Mouse (Mus musculus): ENCODE measurements around the gene Arhgap31.
A peak's percentile ranks its signal among the peaks of the same experiment; 100 is the strongest.

Arhgap31 gene

GRCm38 (mm10) chr16:38649431-38649827 is 63.6 kb downstream of the Arhgap31 start:
- DNase-seq, result no peak

GRCm38 (mm10) chr16:38648783-38649430 is 64.2 kb downstream of the Arhgap31 start:
- no peak for DNase-seq

- DNase-seq, result no peak
These were observed 64.9 kb downstream of the Arhgap31 start for GRCm38 (mm10) chr16:38648155-38648554.

- no peak for DNase-seq
These were observed 68.6 kb downstream of the Arhgap31 start for GRCm38 (mm10) chr16:38644455-38644854.

- DNase-seq, result no peak
These were observed 76.0 kb downstream of the Arhgap31 start for GRCm38 (mm10) chr16:38637085-38637484.

- DNase-seq, result no peak
These were observed 76.4 kb downstream of the Arhgap31 start for GRCm38 (mm10) chr16:38636682-38637081.

GRCm38 (mm10) chr16:38635833-38636390 is 77.2 kb downstream of the Arhgap31 start:
- no peak for DNase-seq

- peak; percentile 64 to 86 for DNase-seq
These were observed 80.9 kb downstream of the Arhgap31 start for GRCm38 (mm10) chr16:38632147-38632546.

GRCm38 (mm10) chr16:38625811-38626369 is 87.2 kb downstream of the Arhgap31 start:
- peak; percentile 63 to 71 for DNase-seq

- DNase-seq, result peak; percentile 14 to 64
These were observed 87.7 kb downstream of the Arhgap31 start for GRCm38 (mm10) chr16:38625411-38625810.

- DNase-seq, result no peak
These were observed 88.8 kb downstream of the Arhgap31 start for GRCm38 (mm10) chr16:38624303-38624702.

GRCm38 (mm10) chr16:38622283-38622682 is 90.8 kb downstream of the Arhgap31 start:
- peak in 1 of 2 experiments; percentile 11 for DNase-seq

- DNase-seq, result peak; percentile 19 to 36
These were observed 92.2 kb downstream of the Arhgap31 start for GRCm38 (mm10) chr16:38620696-38621450.

GRCm38 (mm10) chr16:38619054-38619453 is 94.0 kb downstream of the Arhgap31 start:
- peak; percentile 72 to 87 for DNase-seq

GRCm38 (mm10) chr16:38617977-38618376 is 95.1 kb downstream of the Arhgap31 start:
- peak in 1 of 2 experiments; percentile 15 for DNase-seq

GRCm38 (mm10) chr16:38613646-38614045 is 99.4 kb downstream of the Arhgap31 start:
- DNase-seq, result no peak

GRCm38 (mm10) chr16:38612646-38613045 is 100.4 kb downstream of the Arhgap31 start:
- no peak for DNase-seq

GRCm38 (mm10) chr16:38609092-38609491 is 104.0 kb downstream of the Arhgap31 start:
- DNase-seq, result no peak

- DNase-seq, result no peak
These were observed 104.4 kb downstream of the Arhgap31 start for GRCm38 (mm10) chr16:38608687-38609086.

GRCm38 (mm10) chr16:38606509-38606908 is 106.6 kb downstream of the Arhgap31 start:
- DNase-seq, result peak in 1 of 2 experiments; percentile 21

- DNase-seq, result peak in 1 of 2 experiments; percentile 18
These were observed 109.9 kb downstream of the Arhgap31 start for GRCm38 (mm10) chr16:38602989-38603804.

- no peak for DNase-seq
These were observed 113.9 kb downstream of the Arhgap31 start for GRCm38 (mm10) chr16:38598986-38599680.

Data from kidney, postnatal 36 days (tissue).